Mouse (Mus musculus) limb, embryonic 12.5 days (tissue): ENCODE measurements around the gene Plac1. TPM values are rescaled to one million over a fixed set of nuclear protein-coding genes. Genes with fewer than 3 reads are reported as not detected.
"Not testable (repeated sequence)": the region's sequence is repeated elsewhere in the genome, so short reads cannot be mapped to it uniquely, and the experiment has no call there.

Experiments
- ATAC-seq: fragments of 200-750 bp; cut with Nextera tagmentation; 2 replicates; pipeline ENCODE4 v1.8.0; 2017; ENCODE audit warnings: low read depth, moderate TSS enrichment; ENCODE audit not compliant: insufficient number of reproducible peaks, insufficient read depth, low FRiP score, low TSS enrichment
- H3K27ac ChIP-seq: fragments of 300-500 bp; sonication (generic); 2 replicates; pipeline ENCODE4 v1.5.1; 2016; ENCODE audit warnings: mild to moderate bottlenecking, moderate library complexity
- H3K27me3 ChIP-seq: fragments of 300-500 bp; sonication (generic); 2 replicates; pipeline ENCODE4 v1.6.1; 2016; ENCODE audit warnings: mild to moderate bottlenecking, moderate library complexity
- H3K36me3 ChIP-seq: fragments of 300-500 bp; sonication (generic); 2 replicates; pipeline ENCODE4 v1.6.1; 2016; ENCODE audit warnings: mild to moderate bottlenecking, moderate library complexity
- H3K4me1 ChIP-seq: fragments of 300-500 bp; sonication (generic); replicated peaks from 2 replicates; pipeline ENCODE4 v1.6.1; 2016
- H3K4me2 ChIP-seq: fragments of 300-500 bp; sonication (generic); 2 replicates; pipeline ENCODE4 v1.6.1; 2016; ENCODE audit warnings: mild to moderate bottlenecking, moderate library complexity
- H3K4me3 ChIP-seq: fragments of 300-500 bp; sonication (generic); replicated peaks from 2 replicates; pipeline ENCODE4 v1.5.1; 2016; ENCODE audit warnings: mild to moderate bottlenecking
- H3K9ac ChIP-seq: fragments of 300-500 bp; sonication (generic); replicated peaks from 2 replicates; pipeline ENCODE4 v1.6.1; 2016; ENCODE audit warnings: mild to moderate bottlenecking, moderate library complexity
- H3K9me3 ChIP-seq: fragments of 300-500 bp; sonication (generic); 2 replicates; pipeline ENCODE4 v1.6.1; 2016; ENCODE audit warnings: mild to moderate bottlenecking, moderate library complexity
- WGBS: fragments of 180-500 bp; shearing (Covaris S2); methylation state at CpG from one replicate; pipeline ENCODE4 v1.1.7; 2016; 5-methylcytosine and 5-hydroxymethylcytosine counted together
- polyA plus RNA-seq: library from polyadenylated mRNA; unstranded; fragments of >200 nt; fragmentation: Nextera tagmentation; extraction: Ambion mirVana; gene quantifications from 2 replicates; pipeline ENCODE4 v1.2.1, GENCODE M21; 2016

Gene Plac1
- polyA plus RNA-seq, 1 experiment from 2014 or later, result 7.5 TPM

- no peak overlapping the region for H3K4me3 ChIP-seq
- H3K36me3 ChIP-seq, result no peaks in the 10 kb centered on the region
- H3K9me3 ChIP-seq, result no peaks in the 10 kb centered on the region
- no peak for ATAC-seq
- no peak overlapping the region for H3K27ac ChIP-seq
- no peak overlapping the region for H3K9ac ChIP-seq
- 31% methylated on average over 2 of the region's 2 CpGs for WGBS
- H3K4me2 ChIP-seq, result no peak overlapping the region
- peaks cover 34% of the 10 kb centered on the region for H3K4me1 ChIP-seq
- H3K27me3 ChIP-seq, result no peaks in the 10 kb centered on the region
Measured at GRCm38 (mm10) chrX:53046911-53047310, 193.0 kb downstream of the Plac1 start.

GRCm38 (mm10) chrX:53046033-53046432 lies 193.9 kb downstream of the Plac1 start:
- Histone ChIP-seq H3K27ac (peak overlapping the region; percentile 73), H3K4me2 (no peak overlapping the region), H3K27me3 (no peaks in the 10 kb centered on the region), H3K4me3 (no peak overlapping the region), H3K4me1 (peaks cover 30% of the 10 kb centered on the region), H3K36me3 (no peaks in the 10 kb centered on the region), H3K9me3 (no peaks in the 10 kb centered on the region), H3K9ac (no peak overlapping the region)
- no peak for ATAC-seq
- 80% methylated on average over 4 of the region's 4 CpGs for WGBS

GRCm38 (mm10) chrX:53045187-53045903 lies 194.6 kb downstream of the Plac1 start:
- WGBS, result 29% methylated on average over 10 of the region's 10 CpGs
- H3K4me3 ChIP-seq, result no peak overlapping the region
- H3K9me3 ChIP-seq, result no peaks in the 10 kb centered on the region
- no peaks in the 10 kb centered on the region for H3K27me3 ChIP-seq
- no peak for ATAC-seq
- H3K27ac ChIP-seq, result peak overlapping the region; percentile 73
- H3K4me2 ChIP-seq, result no peak overlapping the region
- H3K9ac ChIP-seq, result no peak overlapping the region
- H3K36me3 ChIP-seq, result no peaks in the 10 kb centered on the region
- peaks cover 24% of the 10 kb centered on the region for H3K4me1 ChIP-seq

DNA sequence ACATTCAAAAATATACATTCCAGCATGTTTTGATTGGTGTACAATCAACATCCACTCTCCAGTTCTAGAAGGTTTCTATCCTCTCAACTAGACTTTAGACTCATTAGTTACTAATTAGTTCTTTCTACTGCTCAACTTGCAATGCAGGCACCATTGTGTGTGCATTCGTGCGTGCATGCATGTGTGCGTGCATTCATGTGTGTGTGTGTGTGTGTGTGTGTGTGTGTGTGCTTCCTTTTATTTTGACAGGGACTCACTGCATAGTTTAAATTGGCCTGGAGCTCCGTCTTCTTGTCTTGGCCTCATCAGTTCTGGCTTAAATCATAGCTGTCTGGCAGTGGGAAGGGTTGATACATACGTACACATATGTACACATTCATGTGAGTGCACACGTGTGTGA lies 198.9 kb downstream of the Plac1 start:
- H3K9ac ChIP-seq, result no peak overlapping the region
- no peak for ATAC-seq
- 89% methylated on average over 6 of the region's 6 CpGs for WGBS
- no peaks in the 10 kb centered on the region for H3K27me3 ChIP-seq
- H3K4me2 ChIP-seq, result no peak overlapping the region
- H3K36me3 ChIP-seq, result no peaks in the 10 kb centered on the region
- H3K9me3 ChIP-seq, result no peaks in the 10 kb centered on the region
- no peak overlapping the region for H3K27ac ChIP-seq
- H3K4me1 ChIP-seq, result peaks cover 19% of the 10 kb centered on the region
- no peak overlapping the region for H3K4me3 ChIP-seq

DNA sequence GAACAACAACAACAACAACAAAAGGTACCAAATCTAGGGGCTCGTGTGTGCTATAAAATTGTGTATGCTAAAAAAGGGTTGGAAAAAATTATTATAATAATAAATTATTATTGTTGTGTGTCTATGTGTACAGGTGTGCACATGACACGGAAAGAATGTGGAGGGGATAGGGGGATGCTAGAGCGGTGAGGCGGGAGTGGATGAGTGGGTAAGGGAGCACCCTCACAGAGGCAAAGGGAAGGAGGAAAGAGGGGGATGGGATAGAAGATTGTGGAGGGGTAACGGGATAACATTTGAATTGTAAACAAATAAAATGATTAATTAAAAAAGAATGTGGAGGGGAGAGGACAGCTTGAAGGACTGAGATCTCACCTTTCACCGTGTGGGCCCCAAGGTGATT lies 199.8 kb downstream of the Plac1 start:
- Histone ChIP-seq H3K4me3 (no peak overlapping the region), H3K36me3 (no peaks in the 10 kb centered on the region), H3K4me2 (no peak overlapping the region), H3K9ac (no peak overlapping the region), H3K27me3 (no peaks in the 10 kb centered on the region), H3K9me3 (no peaks in the 10 kb centered on the region), H3K4me1 (peaks cover 11% of the 10 kb centered on the region), H3K27ac (peak overlapping the region; percentile 73; the same call in 1 of the 2 replicates)
- 81% methylated on average over 6 of the region's 6 CpGs for WGBS
- no peak for ATAC-seq

DNA sequence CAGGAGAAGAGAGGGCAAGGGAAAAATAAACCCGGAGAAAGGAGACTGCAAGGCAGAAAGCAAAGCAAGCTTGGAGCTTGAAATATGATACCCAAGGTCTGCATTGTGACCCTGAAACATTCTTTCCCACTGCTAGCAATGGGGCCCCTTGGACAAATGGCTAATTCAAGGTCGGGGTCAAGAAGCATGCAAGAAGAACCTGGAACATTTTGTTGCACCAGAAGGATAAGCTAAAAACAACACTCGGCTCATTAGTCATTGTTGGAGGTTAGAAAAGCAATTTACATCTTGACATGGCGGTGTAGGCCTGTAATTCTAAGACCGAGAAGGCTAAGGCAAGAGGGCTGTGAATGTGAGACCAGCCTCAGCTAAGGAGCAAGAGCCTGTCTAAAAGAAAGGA lies 200.3 kb downstream of the Plac1 start:
- no peak overlapping the region for H3K4me2 ChIP-seq
- no peaks in the 10 kb centered on the region for H3K36me3 ChIP-seq
- no peaks in the 10 kb centered on the region for H3K27me3 ChIP-seq
- H3K9me3 ChIP-seq, result no peaks in the 10 kb centered on the region
- H3K4me3 ChIP-seq, result no peak overlapping the region
- peak overlapping the region; percentile 73 for H3K27ac ChIP-seq
- no peak overlapping the region for H3K9ac ChIP-seq
- peaks cover 8% of the 10 kb centered on the region; the same call in 1 of the 2 replicates for H3K4me1 ChIP-seq
- 41% methylated on average over 5 of the region's 5 CpGs for WGBS
- no peak for ATAC-seq

- Histone ChIP-seq H3K4me1 (peaks cover 8% of the 10 kb centered on the region; the same call in 1 of the 2 replicates), H3K4me3 (no peak overlapping the region), H3K36me3 (no peaks in the 10 kb centered on the region), H3K9ac (no peak overlapping the region), H3K9me3 (no peaks in the 10 kb centered on the region), H3K27ac (no peak overlapping the region), H3K4me2 (no peak overlapping the region), H3K27me3 (no peaks in the 10 kb centered on the region)
- no peak for ATAC-seq
- 89% methylated on average over 4 of the region's 4 CpGs for WGBS
Measured at GRCm38 (mm10) chrX:53038194-53038593, 201.7 kb downstream of the Plac1 start.

DNA sequence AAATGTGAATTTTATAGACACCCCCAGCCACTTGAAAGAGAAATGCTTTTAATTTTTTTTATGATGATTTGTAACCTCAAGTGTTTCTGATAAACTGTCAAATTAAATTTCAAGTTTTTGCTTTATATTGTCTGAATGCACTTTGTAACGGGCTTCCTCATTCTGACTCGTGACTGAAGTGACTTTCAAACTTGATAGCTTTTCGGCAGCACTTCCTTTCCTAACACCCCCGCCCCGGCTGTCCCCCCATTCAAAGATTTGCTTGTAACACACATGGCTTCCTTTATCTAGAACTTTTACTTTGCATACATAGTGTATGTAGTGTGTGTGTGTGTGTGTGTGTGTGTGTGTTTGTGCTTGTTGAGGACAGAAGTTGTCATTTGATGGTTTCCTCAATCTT lies 210.4 kb downstream of the Plac1 start:
- Histone ChIP-seq H3K27ac (no peak overlapping the region), H3K27me3 (no peaks in the 10 kb centered on the region), H3K4me1 (no peaks in the 10 kb centered on the region), H3K9me3 (no peaks in the 10 kb centered on the region), H3K4me3 (no peak overlapping the region), H3K36me3 (no peaks in the 10 kb centered on the region), H3K4me2 (no peak overlapping the region), H3K9ac (no peak overlapping the region)
- no peak for ATAC-seq
- WGBS, result 56% methylated on average over 5 of the region's 5 CpGs

- H3K4me3 ChIP-seq, result no peak overlapping the region
- H3K9ac ChIP-seq, result no peak overlapping the region
- no peaks in the 10 kb centered on the region for H3K9me3 ChIP-seq
- H3K36me3 ChIP-seq, result no peaks in the 10 kb centered on the region
- no peak overlapping the region for H3K27ac ChIP-seq
- H3K27me3 ChIP-seq, result no peaks in the 10 kb centered on the region
- WGBS, result 55% methylated on average over 11 of the region's 11 CpGs
- no peak for ATAC-seq
- no peaks in the 10 kb centered on the region for H3K4me1 ChIP-seq
- H3K4me2 ChIP-seq, result no peak overlapping the region
Measured at GRCm38 (mm10) chrX:53025471-53026223, 214.3 kb downstream of the Plac1 start.

- not testable (repeated sequence) for H3K27me3 ChIP-seq, H3K4me3 ChIP-seq, H3K36me3 ChIP-seq, H3K27ac ChIP-seq, H3K4me2 ChIP-seq, H3K4me1 ChIP-seq, H3K9me3 ChIP-seq, H3K9ac ChIP-seq, ATAC-seq
- 21% methylated on average over 3 of the region's 3 CpGs for WGBS
Measured at GRCm38 (mm10) chrX:53024268-53024667, 215.6 kb downstream of the Plac1 start.

DNA sequence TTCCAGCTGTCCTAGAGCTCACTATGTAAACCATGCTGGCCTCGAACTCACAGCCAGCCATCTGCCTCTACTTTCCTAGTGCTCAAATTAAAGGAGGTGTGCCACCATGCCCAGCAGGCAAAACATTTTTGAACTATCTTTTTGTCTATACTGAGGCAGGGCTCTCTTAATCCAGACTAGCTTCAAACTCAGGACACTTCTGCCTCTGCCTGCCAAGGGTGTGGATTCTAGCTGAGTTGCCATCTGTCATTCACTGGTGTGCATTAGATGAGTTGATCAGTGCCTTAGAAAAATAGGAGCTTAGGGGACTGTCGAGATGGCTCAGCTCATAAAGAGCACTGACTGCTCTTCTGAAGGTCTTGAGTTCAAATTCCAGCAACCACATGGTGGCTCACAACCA lies 216.9 kb downstream of the Plac1 start:
- no peak overlapping the region for H3K4me3 ChIP-seq
- H3K9ac ChIP-seq, result no peak overlapping the region
- ATAC-seq, result no peak
- peaks cover 4% of the 10 kb centered on the region; the same call in 1 of the 2 replicates for H3K4me1 ChIP-seq
- no peaks in the 10 kb centered on the region for H3K9me3 ChIP-seq
- no peaks in the 10 kb centered on the region for H3K27me3 ChIP-seq
- 79% methylated on average over 2 of the region's 2 CpGs for WGBS
- no peak overlapping the region for H3K4me2 ChIP-seq
- no peaks in the 10 kb centered on the region for H3K36me3 ChIP-seq
- no peak overlapping the region for H3K27ac ChIP-seq
